Mouse (Mus musculus) heart, adult 2 months (tissue): Measurements from ENCODE around the gene Slc38a3.

Experiments used
- CTCF ChIP-seq: fragments of 200-600 bp; IDR thresholded peaks from 2 replicates; pipeline ENCODE4 v1.8.1; 2022; ENCODE audit warnings: antibody characterized with exemption, mild to moderate bottlenecking, moderate library complexity
- EP300 ChIP-seq: fragments of 200-500 bp; IDR thresholded peaks from 2 replicates; pipeline ENCODE4 v1.6.1; 2011; ENCODE audit warnings: low read depth, low read length, control low read depth; ENCODE audit not compliant: insufficient read depth
- POLR2A ChIP-seq: fragments of 200-500 bp; IDR thresholded peaks from 2 replicates; pipeline ENCODE4 v1.6.1; 2011; ENCODE audit warnings: mild to moderate bottlenecking, low read depth, low read length, control low read depth; ENCODE audit not compliant: insufficient read depth

DNA sequence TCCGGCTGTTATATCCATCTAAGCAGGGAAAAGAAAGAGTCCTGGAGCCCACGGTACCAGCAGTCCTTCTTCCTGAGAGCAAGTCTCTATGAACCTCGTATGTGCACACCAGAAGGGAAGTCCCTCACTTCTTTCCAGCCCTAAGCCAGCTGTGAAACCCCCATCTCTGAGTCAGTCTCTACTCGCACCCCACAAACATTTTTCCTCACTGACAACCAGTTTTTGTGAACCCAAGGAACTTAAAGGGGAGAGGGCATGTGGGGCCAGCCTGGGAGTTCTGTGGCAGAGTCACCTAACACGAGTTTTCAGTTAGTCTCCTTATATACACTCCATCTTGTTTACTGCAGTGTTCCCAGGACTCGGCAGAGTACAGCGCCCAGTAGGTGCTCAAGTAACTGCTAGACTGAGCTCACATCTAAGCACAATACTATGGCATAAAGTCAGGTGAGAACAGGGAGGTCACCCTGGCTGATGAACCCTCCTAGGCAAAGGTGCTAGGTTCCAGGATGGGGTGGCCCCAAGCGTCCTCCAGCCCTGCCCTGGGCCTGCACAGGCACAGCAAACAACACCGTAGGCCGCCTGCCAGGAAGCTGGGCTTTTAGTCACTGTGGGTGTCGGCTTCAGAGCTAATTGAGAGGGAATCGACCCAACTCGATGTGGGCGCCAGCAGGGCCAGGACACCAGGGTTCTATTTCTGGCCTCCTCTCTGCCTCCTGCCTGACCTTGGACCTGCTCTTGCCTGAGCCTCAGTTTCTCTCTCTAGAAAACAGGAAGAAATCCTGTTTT lies 34.2 kb upstream of the Slc38a3 start:
- TF ChIP-seq CTCF (no peak), POLR2A (no peak), EP300 (no peak)
